ENCODE assay signal across 23 mouse cellular contexts in genomic region chr7:35199755-35200154, GRCm38 (mm10). TPM values are rescaled to one million over a fixed set of nuclear protein-coding genes. Genes with fewer than 3 reads are reported as not detected.
DNase-seq lines count a peak whose midpoint lies in the region; ATAC-seq and TF ChIP-seq lines count a peak whose summit lies in the region.
"Had no signal": no experiment of that assay in that cellular context is flagged by ENCODE, and none has a peak within 500 bp of the region (broad histone marks: within the 10 kb centered on the region; RNA-seq: fewer than 3 reads in every experiment).

No protein-coding gene starts in this region.

- H3K4me3 ChIP-seq in lung, embryonic 14.5 days (ENCODE audit: low read depth, low read length): no peak overlapping the region
- H3K4me3 ChIP-seq in lung, adult 2 months (replicated peaks; ENCODE audit: extremely low read depth, low read depth, low read length): no peak overlapping the region
- H3K4me3 ChIP-seq in hindbrain, postnatal 0 days (ENCODE audit: low read length): no peak overlapping the region
- H3K4me3 ChIP-seq: embryonic facial prominence, embryonic 12.5 days; embryonic facial prominence, embryonic 15.5 days; heart, embryonic 10.5 days; heart, embryonic 13.5 days had no signal

- H3K4me1 ChIP-seq in lung, embryonic 14.5 days (ENCODE audit: insufficient read depth): no peaks in the 10 kb centered on the region
- no peaks in the 10 kb centered on the region for H3K4me1 ChIP-seq in lung, adult 2 months (ENCODE audit: control insufficient read depth, insufficient read depth, low read length)
- no peaks in the 10 kb centered on the region for H3K4me1 ChIP-seq in hindbrain, postnatal 0 days (ENCODE audit: insufficient read depth, low read length)
- H3K4me1 ChIP-seq: embryonic facial prominence, embryonic 12.5 days; heart, embryonic 10.5 days; heart, embryonic 13.5 days had no signal

- peak; percentile 78 for DNase-seq in lung, embryonic 14.5 days
- no peak for DNase-seq in lung, adult 2 months
- DNase-seq in lung, postnatal 10 days: peak; percentile 74
- peak; percentile 68 for DNase-seq in lung, postnatal 36 days
- DNase-seq in right cerebral cortex, postnatal 25 days: no peak
- DNase-seq in hindbrain, postnatal 0 days (ENCODE audit: low spot score): no peak
- DNase-seq: adrenal gland, postnatal 10 days; cerebellum, adult 18-20 months; cerebellum, adult 9-10 months; cerebellum, postnatal 25 days; forebrain, postnatal 0 days; gastrocnemius, postnatal 25 days; heart, adult 18-20 months; heart, postnatal 14 days; heart, postnatal 4 days had no signal

- TF ChIP-seq CTCF in lung, embryonic 14.5 days (IDR thresholded peaks at IDR 0.05; ENCODE audit: low read depth): no peak
- no peak for TF ChIP-seq CTCF in lung, adult 2 months (IDR thresholded peaks at IDR 0.05; ENCODE audit: insufficient read depth, low read length)
- no peak for TF ChIP-seq CTCF in hindbrain, postnatal 0 days (IDR thresholded peaks at IDR 0.05; ENCODE audit: low read depth)

- H3K27ac ChIP-seq in lung, embryonic 14.5 days (ENCODE audit: low read depth): no peak overlapping the region
- H3K27ac ChIP-seq in hindbrain, postnatal 0 days: no peak overlapping the region
- H3K27ac ChIP-seq: embryonic facial prominence, embryonic 12.5 days; embryonic facial prominence, embryonic 15.5 days; heart, embryonic 10.5 days; heart, embryonic 13.5 days; hindbrain, embryonic 14.5 days had no signal

- H3K36me3 ChIP-seq in lung, embryonic 14.5 days (ENCODE audit: insufficient read depth): peaks cover 42% of the 10 kb centered on the region; the same call in 1 of the 2 replicates
- H3K36me3 ChIP-seq in hindbrain, postnatal 0 days (ENCODE audit: insufficient read depth, low read length): peaks cover 44% of the 10 kb centered on the region

- no peak overlapping the region for H3K9ac ChIP-seq in lung, embryonic 14.5 days
- no peak overlapping the region for H3K9ac ChIP-seq in hindbrain, postnatal 0 days (replicated peaks; ENCODE audit: low read length)
- H3K9ac ChIP-seq: embryonic facial prominence, embryonic 12.5 days; embryonic facial prominence, embryonic 15.5 days; forebrain, postnatal 0 days; heart, embryonic 13.5 days; hindbrain, embryonic 14.5 days had no signal

- no peak for TF ChIP-seq POLR2A in lung, adult 2 months (IDR thresholded peaks at IDR 0.05; ENCODE audit: borderline replicate concordance, extremely low read depth, low read depth, low read length)

- H3K4me2 ChIP-seq in lung, embryonic 14.5 days: no peak overlapping the region
- no peak overlapping the region for H3K4me2 ChIP-seq in hindbrain, postnatal 0 days (ENCODE audit: low read depth, low read length)
- H3K4me2 ChIP-seq: embryonic facial prominence, embryonic 12.5 days; embryonic facial prominence, embryonic 15.5 days; heart, embryonic 13.5 days; hindbrain, embryonic 14.5 days had no signal

- no peaks in the 10 kb centered on the region for H3K9me3 ChIP-seq in lung, embryonic 14.5 days (ENCODE audit: low read depth, low read length)
- H3K9me3 ChIP-seq in hindbrain, postnatal 0 days (ENCODE audit: low read length): no peaks in the 10 kb centered on the region
- H3K9me3 ChIP-seq: embryonic facial prominence, embryonic 12.5 days; embryonic facial prominence, embryonic 15.5 days; heart, embryonic 10.5 days; heart, embryonic 13.5 days had no signal

- H3K27me3 ChIP-seq in lung, embryonic 14.5 days (ENCODE audit: insufficient read depth, low read length): no peaks in the 10 kb centered on the region
- no peaks in the 10 kb centered on the region for H3K27me3 ChIP-seq in hindbrain, postnatal 0 days (ENCODE audit: insufficient read depth, low read length)
- H3K27me3 ChIP-seq: embryonic facial prominence, embryonic 12.5 days; embryonic facial prominence, embryonic 15.5 days had no signal

- peak; percentile 57 for ATAC-seq in lung, embryonic 14.5 days (ENCODE audit: insufficient read depth)
- no peak for ATAC-seq in hindbrain, postnatal 0 days
- ATAC-seq: activated CD4-positive, CD25-positive, alpha-beta regulatory T cell, adult 4 months; forebrain, postnatal 0 days had no signal

RNA-seq across cellular contexts. Expression of gene Slc7a10, which starts 13.6 kb away (rescaled TPM):
- 1.4 and 1.8 TPM in 2 replicates for polyA plus RNA-seq in lung, embryonic 14.5 days (2014; fragmentation: Nextera tagmentation; extraction: Ambion mirVana)
- 81.4 and 82.4 TPM in 2 replicates for polyA plus RNA-seq in lung, adult 2 months (2012; rRNA removed)
- 62.9 and 70.2 TPM in 2 replicates for total RNA-seq in hindbrain, postnatal 0 days (2014; rRNA removed)
- polyA plus RNA-seq in hindbrain, postnatal 0 days (2015; fragmentation: Nextera tagmentation; extraction: Ambion mirVana): 47.8 and 52.8 TPM in 2 replicates
- total RNA-seq: common myeloid progenitor, adult 5-6 weeks; ES-E14 had no signal

RNA-seq across cellular contexts. Expression of gene Lrp3, which starts 15.5 kb away (rescaled TPM):
- polyA plus RNA-seq in lung, embryonic 14.5 days (2014; fragmentation: Nextera tagmentation; extraction: Ambion mirVana): 8.2 and 11.2 TPM in 2 replicates
- polyA plus RNA-seq in lung, adult 2 months (2012; rRNA removed): 10.1 and 12.3 TPM in 2 replicates
- 132 and 137 TPM in 2 replicates for total RNA-seq in hindbrain, postnatal 0 days (2014; rRNA removed)
- polyA plus RNA-seq in hindbrain, postnatal 0 days (2015; fragmentation: Nextera tagmentation; extraction: Ambion mirVana): 20.2 and 20.7 TPM in 2 replicates

Comparison
In these comparisons a context has a peak if more than half of its experiments do, and no peak if none do; other contexts are left out.
1. DNase-seq: peak in lung, embryonic 14.5 days (single experiment), lung, postnatal 10 days (single experiment) and lung, postnatal 36 days (single experiment); none in lung, adult 2 months (single experiment), right cerebral cortex, postnatal 25 days (single experiment) and hindbrain, postnatal 0 days (single experiment).
2. RNA of gene Slc7a10, which starts 13.6 kb away (polyA plus RNA-seq): 81.4 to 82.4 TPM in lung, adult 2 months and 47.8 to 52.8 TPM in hindbrain, postnatal 0 days; 1.4 to 1.8 TPM in lung, embryonic 14.5 days; every median in the first group is over 10 times any median in the second.